Mouse (Mus musculus) forebrain, embryonic 15.5 days (tissue): Measurements from ENCODE around the gene Pam. TPM values are rescaled to one million over a fixed set of nuclear protein-coding genes. Genes with fewer than 3 reads are reported as not detected.
A peak's percentile ranks its signal among the peaks of the same experiment; 100 is the strongest.

ENCODE experiments used
- ATAC-seq: fragments of 200-750 bp; cut with Nextera tagmentation; replicated peaks from 2 replicates; pipeline ENCODE4 v1.8.0; 2017; ENCODE audit warnings: mild to moderate bottlenecking, moderate TSS enrichment, moderate library complexity
- H3K27ac ChIP-seq: fragments of 300-500 bp; sonication (generic); replicated peaks from 2 replicates; pipeline ENCODE4 v1.5.1; 2015; ENCODE audit warnings: mild to moderate bottlenecking, inconsistent platforms
- H3K27me3 ChIP-seq: fragments of 300-500 bp; sonication (generic); 2 replicates; pipeline ENCODE4 v1.6.1; 2015; ENCODE audit warnings: inconsistent platforms
- H3K36me3 ChIP-seq: fragments of 300-500 bp; sonication (generic); 2 replicates; pipeline ENCODE4 v1.6.1; 2015; ENCODE audit warnings: mild to moderate bottlenecking, inconsistent platforms
- H3K4me1 ChIP-seq: fragments of 300-500 bp; sonication (generic); 2 replicates; pipeline ENCODE4 v1.6.1; 2015; ENCODE audit warnings: inconsistent platforms
- H3K4me2 ChIP-seq: fragments of 300-500 bp; sonication (generic); replicated peaks from 2 replicates; pipeline ENCODE4 v1.6.1; 2015; ENCODE audit warnings: mild to moderate bottlenecking, inconsistent platforms
- H3K4me3 ChIP-seq: fragments of 300-500 bp; sonication (generic); 2 replicates; pipeline ENCODE4 v1.5.1; 2015; ENCODE audit warnings: mild to moderate bottlenecking, inconsistent platforms
- H3K9ac ChIP-seq: fragments of 300-500 bp; sonication (generic); replicated peaks from 2 replicates; pipeline ENCODE4 v1.6.1; 2015; ENCODE audit warnings: mild to moderate bottlenecking, inconsistent platforms
- H3K9me3 ChIP-seq: fragments of 300-500 bp; sonication (generic); 2 replicates; pipeline ENCODE4 v1.6.1; 2016; ENCODE audit warnings: inconsistent platforms
- WGBS: fragments of 180-500 bp; shearing (Covaris S2); methylation state at CpG from one replicate; pipeline ENCODE4 v1.1.7; 2015; ENCODE audit warnings: mixed read lengths; 5-methylcytosine and 5-hydroxymethylcytosine counted together
- polyA plus RNA-seq: library from polyadenylated mRNA; unstranded; fragments of >200 nt; fragmentation: Nextera tagmentation; extraction: Ambion mirVana; gene quantifications from 2 replicates; pipeline ENCODE4 v1.2.1, GENCODE M21; 2015

Pam gene
- polyA plus RNA-seq, 1 experiment from 2014 or later = 57.9 TPM

DNA sequence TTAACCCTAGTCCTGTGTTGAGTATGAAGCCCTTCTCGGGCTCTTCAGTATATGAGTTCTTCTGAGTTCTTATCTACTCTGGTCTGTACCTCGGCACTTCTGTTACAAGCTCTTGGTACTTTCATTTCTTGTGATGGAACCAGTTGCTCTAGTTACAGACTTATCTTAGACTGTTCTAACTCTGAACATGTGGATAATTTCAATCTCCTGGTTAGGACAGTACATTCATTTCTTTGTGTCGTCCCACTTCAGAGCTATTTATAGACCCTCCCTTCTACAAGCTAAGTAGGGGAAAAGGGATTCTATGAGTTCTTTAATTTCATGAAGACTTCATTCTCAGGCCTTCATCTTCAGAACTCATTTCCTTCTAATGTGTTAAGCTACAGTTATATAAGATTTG, 307.8 kb downstream of the Pam start:
- no peaks in the 10 kb centered on the region for H3K36me3 ChIP-seq
- no peak for ATAC-seq
- H3K9ac ChIP-seq = no peak overlapping the region
- H3K27me3 ChIP-seq = no peaks in the 10 kb centered on the region
- 89% methylated on average over 3 of the region's 3 CpGs for WGBS
- no peaks in the 10 kb centered on the region for H3K4me1 ChIP-seq
- H3K27ac ChIP-seq = no peak overlapping the region
- no peak overlapping the region for H3K4me3 ChIP-seq
- H3K9me3 ChIP-seq = no peaks in the 10 kb centered on the region
- no peak overlapping the region for H3K4me2 ChIP-seq

DNA sequence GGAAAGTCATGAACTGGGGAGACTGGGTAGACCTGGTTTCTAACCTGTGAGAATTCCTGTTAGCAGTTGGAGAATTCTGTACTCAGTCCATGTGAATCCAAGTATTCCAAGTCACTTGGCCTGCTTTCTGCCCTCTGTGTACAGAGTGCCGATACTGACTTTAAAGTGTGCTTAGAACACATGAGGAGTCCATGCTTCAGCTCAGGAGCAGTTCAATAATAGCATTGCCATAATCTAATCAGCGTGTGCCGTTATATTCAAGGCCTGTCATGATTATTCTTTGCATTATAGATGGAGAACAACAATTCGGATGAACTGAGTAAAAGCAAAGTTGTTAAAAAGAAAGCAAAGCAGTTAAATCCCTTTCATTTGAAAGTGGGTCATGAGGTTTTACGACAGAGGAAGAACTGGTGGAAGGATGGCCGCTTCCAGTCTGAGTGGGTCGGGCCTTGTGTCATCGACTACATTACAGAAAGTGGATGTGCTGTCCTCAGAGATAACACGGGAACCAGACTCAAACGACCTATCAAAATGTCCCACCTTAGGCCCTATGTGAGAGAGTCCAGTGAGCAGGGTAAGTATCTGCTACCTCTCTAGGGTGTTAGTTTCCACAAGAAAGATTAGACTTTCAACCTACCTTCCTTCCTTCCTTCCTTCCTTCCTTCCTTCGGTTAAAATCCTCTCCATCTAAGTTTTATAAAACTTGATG, 309.6 kb downstream of the Pam start:
- H3K4me1 ChIP-seq = no peaks in the 10 kb centered on the region
- 91% methylated on average over 11 of the region's 11 CpGs for WGBS
- no peak overlapping the region for H3K4me2 ChIP-seq
- no peak overlapping the region for H3K9ac ChIP-seq
- ATAC-seq = no peak
- H3K9me3 ChIP-seq = no peaks in the 10 kb centered on the region
- no peak overlapping the region for H3K4me3 ChIP-seq
- H3K27me3 ChIP-seq = no peaks in the 10 kb centered on the region
- no peak overlapping the region for H3K27ac ChIP-seq
- no peaks in the 10 kb centered on the region for H3K36me3 ChIP-seq

DNA sequence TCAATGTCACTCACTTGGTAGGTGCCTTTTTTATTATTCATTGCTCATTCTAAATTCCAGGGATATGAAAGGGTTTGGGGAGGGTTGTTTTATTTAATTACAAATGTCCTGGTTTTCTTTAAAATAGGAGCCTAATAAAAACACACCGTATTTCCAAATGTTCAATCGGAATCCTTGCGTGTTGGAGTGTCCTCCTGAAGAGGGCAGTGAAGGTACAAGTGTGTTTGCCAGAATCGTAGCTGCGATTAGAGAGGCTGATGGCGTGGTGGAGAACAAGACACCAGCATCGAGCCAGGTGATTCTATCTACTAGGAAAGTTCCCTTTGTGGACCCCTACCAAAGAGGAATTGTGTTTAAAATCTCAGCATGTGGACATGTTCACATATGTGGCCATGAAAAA, 310.5 kb downstream of the Pam start:
- no peaks in the 10 kb centered on the region for H3K36me3 ChIP-seq
- no peak overlapping the region for H3K9ac ChIP-seq
- ATAC-seq = no peak
- H3K4me1 ChIP-seq = no peaks in the 10 kb centered on the region
- H3K4me3 ChIP-seq = no peak overlapping the region
- H3K4me2 ChIP-seq = no peak overlapping the region
- H3K27ac ChIP-seq = no peak overlapping the region
- H3K9me3 ChIP-seq = no peaks in the 10 kb centered on the region
- no peaks in the 10 kb centered on the region for H3K27me3 ChIP-seq
- WGBS = 77% methylated on average over 7 of the region's 7 CpGs

DNA sequence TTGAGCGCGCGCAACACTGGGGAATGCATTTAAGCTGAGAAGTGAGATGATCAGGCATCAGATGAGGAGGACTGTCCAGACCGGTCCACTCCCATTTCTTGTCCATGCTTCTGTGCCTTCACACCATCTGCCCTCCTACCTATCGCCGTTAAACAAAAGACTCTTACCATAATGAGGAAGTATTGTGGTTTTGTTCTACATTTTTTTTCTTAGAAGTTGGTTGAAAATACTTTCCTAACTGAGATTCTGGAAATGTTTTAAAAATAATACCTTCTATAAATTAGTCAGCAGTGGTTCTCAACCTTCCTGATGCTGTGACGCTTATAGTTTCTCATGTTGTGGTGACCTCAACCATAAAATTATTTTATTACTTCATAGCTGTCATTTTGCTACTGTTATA, 313.8 kb downstream of the Pam start:
- no peaks in the 10 kb centered on the region for H3K36me3 ChIP-seq
- no peak overlapping the region for H3K9ac ChIP-seq
- 96% methylated on average over 7 of the region's 7 CpGs for WGBS
- H3K4me1 ChIP-seq = no peaks in the 10 kb centered on the region
- no peaks in the 10 kb centered on the region for H3K27me3 ChIP-seq
- H3K27ac ChIP-seq = no peak overlapping the region
- H3K9me3 ChIP-seq = no peaks in the 10 kb centered on the region
- no peak for ATAC-seq
- no peak overlapping the region for H3K4me3 ChIP-seq
- H3K4me2 ChIP-seq = no peak overlapping the region

DNA sequence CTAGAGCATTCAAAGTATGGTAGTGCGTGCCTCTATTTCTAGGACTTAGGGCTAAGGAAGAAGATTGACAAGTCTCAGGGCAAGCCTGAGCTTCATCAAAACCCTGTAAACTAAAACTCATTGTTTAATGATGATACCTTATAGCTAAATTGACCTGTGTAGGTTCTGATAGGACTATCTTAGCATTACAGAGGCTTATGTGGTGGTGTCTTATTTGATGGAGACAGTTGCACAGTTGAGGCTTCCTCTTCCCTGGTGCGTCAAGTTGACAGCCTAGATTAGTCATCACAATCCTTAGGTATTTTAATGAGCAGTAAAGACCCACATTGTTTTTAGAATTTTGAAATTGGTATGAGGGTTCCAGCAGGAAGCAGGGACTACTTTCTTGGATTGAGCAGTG, 321.5 kb downstream of the Pam start:
- H3K4me1 ChIP-seq = peaks cover 4% of the 10 kb centered on the region
- H3K27me3 ChIP-seq = no peaks in the 10 kb centered on the region
- H3K36me3 ChIP-seq = no peaks in the 10 kb centered on the region
- no peak overlapping the region for H3K4me2 ChIP-seq
- no peak overlapping the region for H3K27ac ChIP-seq
- 96% methylated on average over 2 of the region's 2 CpGs for WGBS
- H3K9ac ChIP-seq = no peak overlapping the region
- no peak for ATAC-seq
- H3K9me3 ChIP-seq = no peaks in the 10 kb centered on the region
- no peak overlapping the region for H3K4me3 ChIP-seq

DNA sequence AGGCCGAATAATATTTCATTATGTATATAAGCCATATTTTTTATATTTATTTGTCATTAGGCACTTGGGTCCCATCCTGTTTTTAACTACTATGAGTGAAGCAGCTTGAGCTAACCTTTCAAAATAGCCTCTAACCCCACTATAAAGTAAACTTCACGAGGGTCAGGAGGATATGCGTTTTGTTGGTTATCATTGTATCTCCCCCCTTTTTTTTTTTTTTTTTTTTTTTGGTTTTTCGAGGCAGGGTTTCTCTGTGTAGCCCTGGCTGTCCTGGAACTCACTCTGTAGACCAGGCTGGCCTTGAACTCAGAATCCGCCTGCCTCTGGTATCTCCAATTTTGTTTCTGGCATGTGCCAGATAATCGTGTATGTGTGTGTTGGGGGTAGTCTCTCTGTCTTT, 322.1 kb downstream of the Pam start:
- no peak for ATAC-seq
- Histone ChIP-seq H3K4me2 (no peak overlapping the region), H3K27me3 (no peaks in the 10 kb centered on the region), H3K4me3 (no peak overlapping the region), H3K4me1 (peaks cover 10% of the 10 kb centered on the region), H3K9ac (no peak overlapping the region), H3K36me3 (no peaks in the 10 kb centered on the region), H3K9me3 (no peaks in the 10 kb centered on the region), H3K27ac (no peak overlapping the region)
- WGBS = 94% methylated on average over 6 of the region's 6 CpGs

DNA sequence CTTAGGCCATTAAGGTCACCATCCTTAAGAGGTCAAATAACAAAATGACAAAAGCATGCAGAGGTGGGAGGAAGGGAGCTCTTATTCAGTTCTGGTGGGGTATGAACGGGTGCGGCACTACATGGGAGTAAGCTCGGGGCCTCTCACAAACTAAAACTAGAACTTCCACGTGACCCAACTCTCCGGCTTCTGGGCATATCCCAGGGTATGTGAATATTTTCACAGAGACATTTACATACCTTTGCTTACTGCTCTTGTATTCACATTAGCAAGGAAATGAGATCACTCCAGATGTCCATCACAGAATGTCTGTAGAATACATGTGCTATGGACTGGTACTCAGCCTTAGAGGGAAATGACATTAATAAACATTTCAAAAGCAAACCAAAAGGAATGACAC, 323.7 kb downstream of the Pam start:
- no peak overlapping the region for H3K4me2 ChIP-seq
- ATAC-seq = no peak
- H3K36me3 ChIP-seq = no peaks in the 10 kb centered on the region
- H3K4me3 ChIP-seq = no peak overlapping the region
- H3K27ac ChIP-seq = no peak overlapping the region
- no peaks in the 10 kb centered on the region for H3K9me3 ChIP-seq
- H3K9ac ChIP-seq = no peak overlapping the region
- 89% methylated on average over 5 of the region's 5 CpGs for WGBS
- no peaks in the 10 kb centered on the region for H3K27me3 ChIP-seq
- peaks cover 24% of the 10 kb centered on the region for H3K4me1 ChIP-seq

DNA sequence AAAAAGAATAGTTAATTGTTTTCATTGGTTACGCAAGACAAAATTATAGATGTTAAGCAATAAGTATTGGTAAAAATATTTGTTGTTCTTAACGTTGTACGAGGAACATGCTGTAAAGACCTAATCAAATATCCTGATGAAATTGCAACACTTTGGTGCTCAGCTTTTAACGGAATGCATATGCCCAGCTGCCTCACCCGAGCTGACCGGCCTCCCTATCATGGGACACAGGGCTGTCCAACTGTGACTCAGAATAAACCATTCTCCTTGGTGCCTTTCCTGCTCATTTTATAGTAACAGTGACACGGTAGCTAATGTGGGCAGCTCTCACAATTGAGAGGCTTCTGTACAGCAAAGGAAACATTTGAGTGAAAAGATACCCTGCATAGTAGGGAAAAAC, 324.3 kb downstream of the Pam start:
- H3K4me2 ChIP-seq = peak overlapping the region; percentile 60
- no peaks in the 10 kb centered on the region for H3K9me3 ChIP-seq
- H3K4me1 ChIP-seq = peaks cover 25% of the 10 kb centered on the region
- no peak overlapping the region for H3K27ac ChIP-seq
- no peaks in the 10 kb centered on the region for H3K36me3 ChIP-seq
- H3K9ac ChIP-seq = 0 out of 2 replicates have a peak overlapping the region, but pooled peaks have one; percentile 9
- 65% methylated on average over 7 of the region's 7 CpGs for WGBS
- no peak for ATAC-seq
- no peak overlapping the region for H3K4me3 ChIP-seq
- H3K27me3 ChIP-seq = no peaks in the 10 kb centered on the region

DNA sequence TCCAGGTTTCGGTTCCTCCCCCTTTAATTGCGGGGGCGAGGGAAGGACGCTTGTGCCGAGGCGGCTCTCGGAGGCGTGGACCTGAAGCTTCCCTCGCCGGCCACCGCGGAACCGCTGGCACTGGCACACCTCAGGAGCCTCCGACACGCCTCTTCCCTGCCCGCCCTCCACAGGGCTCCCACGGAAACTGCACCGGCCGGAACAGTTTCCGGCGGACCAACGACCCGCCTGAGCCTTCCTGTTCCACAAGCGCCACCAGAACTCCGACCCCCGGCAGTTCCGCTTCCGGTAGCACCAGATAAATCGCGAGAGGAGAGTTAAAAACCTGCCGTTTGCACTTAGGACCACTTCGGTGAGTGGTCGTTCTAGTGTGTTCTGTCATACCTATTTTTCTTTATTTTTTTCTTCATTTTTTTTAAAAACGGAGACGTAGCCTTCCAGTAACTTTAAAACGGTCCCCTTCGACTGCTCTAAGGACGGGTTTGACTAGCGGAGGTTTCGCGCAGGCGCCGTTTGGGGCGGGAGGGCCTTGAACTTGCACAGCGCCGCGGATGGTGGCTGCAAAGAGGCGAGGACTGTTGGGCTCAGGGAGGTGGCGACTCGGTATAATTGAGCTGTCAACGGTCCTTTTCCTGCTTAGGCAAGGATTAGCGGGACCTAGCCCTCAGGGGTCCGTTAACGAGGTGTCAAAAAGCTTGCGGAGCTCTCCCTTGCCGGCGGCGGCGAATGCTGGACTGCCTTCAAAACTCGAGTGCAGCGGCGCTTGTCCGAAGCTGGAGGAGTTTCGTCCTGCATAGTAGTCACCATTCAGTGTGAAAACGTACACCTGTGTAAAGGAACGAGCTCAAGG, 325.3 kb downstream of the Pam start, which contains the start of the genes Gin1 and Ppip5k2:
Gin1 (plus strand) TSS at position 269 of the 850 bp plus-strand sequence.
Ppip5k2 (minus strand) TSS at position 508 of the 850 bp plus-strand sequence.
- no peaks in the 10 kb centered on the region for H3K27me3 ChIP-seq
- peak within 1 kb of the TSS; percentile 76 for H3K9ac ChIP-seq
- no peaks in the 10 kb centered on the region for H3K36me3 ChIP-seq
- under 1% methylated on average over 66 of the region's 66 CpGs for WGBS
- H3K4me3 ChIP-seq = peak within 1 kb of the TSS; percentile 70
- H3K9me3 ChIP-seq = no peaks in the 10 kb centered on the region
- peak within 1 kb of the TSS; percentile 64 for H3K4me2 ChIP-seq
- ATAC-seq = peak; percentile 99
- peak within 1 kb of the TSS; percentile 88 for H3K27ac ChIP-seq
- peaks cover 35% of the 10 kb centered on the region for H3K4me1 ChIP-seq

DNA sequence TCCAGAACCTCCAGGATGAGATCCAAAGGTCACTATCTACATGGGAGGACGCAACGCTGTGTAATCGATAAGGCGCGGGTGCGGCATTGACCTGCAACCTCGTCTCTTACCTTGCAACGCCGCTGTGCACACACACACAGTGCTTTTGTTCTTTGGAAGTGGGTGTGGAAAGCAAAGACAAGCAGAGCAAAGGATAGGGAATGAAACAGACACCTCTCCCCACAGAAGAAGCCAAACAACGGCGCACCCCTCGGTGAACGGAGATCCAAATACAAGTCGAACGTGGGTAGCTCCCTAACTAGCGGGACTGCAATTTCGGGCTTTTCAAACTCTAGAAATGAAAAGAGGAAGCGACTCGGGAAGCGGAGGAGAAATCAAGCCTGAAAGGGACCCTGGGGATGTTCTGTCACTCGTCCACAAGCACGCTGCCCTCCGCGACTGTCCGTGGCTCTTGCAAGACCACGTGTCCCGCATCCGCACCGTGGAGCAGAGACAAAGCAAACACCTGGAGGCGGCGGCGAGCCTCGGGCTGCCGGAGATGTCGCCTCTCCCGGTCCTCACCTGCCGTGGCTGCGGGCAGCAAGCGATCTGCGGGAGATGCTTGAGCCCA, 326.0 kb downstream of the Pam start:
- Histone ChIP-seq H3K27ac (peak overlapping the region; percentile 88), H3K4me3 (peak overlapping the region; percentile 70), H3K4me1 (peaks cover 39% of the 10 kb centered on the region), H3K27me3 (no peaks in the 10 kb centered on the region), H3K9me3 (no peaks in the 10 kb centered on the region), H3K36me3 (no peaks in the 10 kb centered on the region), H3K4me2 (peak overlapping the region; percentile 64), H3K9ac (peak overlapping the region; percentile 76)
- WGBS = under 1% methylated on average over 40 of the region's 40 CpGs
- ATAC-seq = peak; percentile 3

DNA sequence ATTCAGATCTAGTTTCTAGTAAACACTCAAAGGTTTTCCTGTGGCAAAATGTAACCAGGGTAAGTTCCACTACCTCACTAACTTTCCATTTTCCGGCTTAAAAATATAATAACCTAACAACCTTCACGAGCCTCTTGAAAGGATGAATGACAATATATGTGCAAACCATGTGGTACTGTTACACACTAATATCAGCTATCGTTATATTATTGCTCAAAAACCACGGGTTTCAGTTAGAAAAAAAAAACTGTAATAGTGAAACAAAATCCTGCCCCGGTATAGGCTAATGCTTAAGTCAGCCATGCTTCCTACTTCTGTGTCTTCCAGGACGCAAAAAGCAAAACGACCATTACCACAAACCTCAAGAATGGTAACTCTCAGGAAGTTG, 326.5 kb downstream of the Pam start:
- Histone ChIP-seq H3K27ac (peak overlapping the region; percentile 88), H3K9ac (peak overlapping the region; percentile 76), H3K9me3 (no peaks in the 10 kb centered on the region), H3K4me3 (peak overlapping the region; percentile 70), H3K4me2 (peak overlapping the region; percentile 64), H3K36me3 (no peaks in the 10 kb centered on the region), H3K4me1 (peaks cover 39% of the 10 kb centered on the region), H3K27me3 (no peaks in the 10 kb centered on the region)
- WGBS = 11% methylated on average over 7 of the region's 7 CpGs
- ATAC-seq = no peak

DNA sequence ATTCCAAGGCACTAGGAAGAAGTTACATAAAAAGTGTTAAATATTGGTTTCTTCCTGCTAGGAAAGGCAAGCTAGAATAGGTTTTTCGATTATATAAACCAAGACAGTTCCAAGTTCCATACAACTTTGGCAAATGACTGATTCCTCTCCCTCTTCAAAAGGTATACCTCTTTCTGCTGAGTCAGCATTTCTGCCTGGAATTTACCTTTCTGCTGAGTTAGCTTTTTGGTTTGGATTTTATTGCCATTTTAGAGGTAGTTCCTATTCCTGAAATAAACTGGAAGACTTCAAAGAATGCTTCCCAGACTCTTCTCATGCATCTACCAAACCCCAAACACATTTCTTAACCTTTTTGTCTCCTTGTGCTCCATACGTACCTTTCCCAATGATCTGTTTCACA, 327.4 kb downstream of the Pam start:
- peaks cover 39% of the 10 kb centered on the region for H3K4me1 ChIP-seq
- no peaks in the 10 kb centered on the region for H3K36me3 ChIP-seq

More for the DNA sequence above, 327.4 kb downstream of the Pam start:
- Histone ChIP-seq H3K9ac (0 out of 2 replicates have a peak overlapping the region, but pooled peaks have one; percentile 2), H3K9me3 (no peaks in the 10 kb centered on the region), H3K4me2 (peak overlapping the region; percentile 64), H3K4me3 (peak overlapping the region; percentile 70), H3K27me3 (no peaks in the 10 kb centered on the region), H3K27ac (no peak overlapping the region)
- 82% methylated on average over 2 of the region's 2 CpGs for WGBS
- no peak for ATAC-seq
